Mouse (Mus musculus): Measurements from ENCODE around the gene Tmem178b. TPM values are rescaled to one million over a fixed set of nuclear protein-coding genes. Genes with fewer than 3 reads are reported as not detected.

Tmem178b gene
- polyA plus RNA-seq, 1 experiment from 2014 or later, result not detected

- H3K4me3 ChIP-seq (replicated peaks), result no peak overlapping the region
- ATAC-seq (ENCODE audit: low read depth) (no peak), DNase-seq (no peak)
- H3K36me3 ChIP-seq, result no peaks in the 10 kb centered on the region
- H3K4me1 ChIP-seq (replicated peaks), result no peaks in the 10 kb centered on the region
- H3K27me3 ChIP-seq, result no peaks in the 10 kb centered on the region
- H3K4me2 ChIP-seq, result no peak overlapping the region
- no peaks in the 10 kb centered on the region for H3K9me3 ChIP-seq (replicated peaks)
- no peak overlapping the region for H3K9ac ChIP-seq
- 43% methylated on average over 1 of the region's 1 CpGs for WGBS (ENCODE audit: insufficient replicate concordance)
- no peak overlapping the region for H3K27ac ChIP-seq
These were observed 190.8 kb downstream of the Tmem178b start for GRCm38 (mm10) chr6:40063899-40064298.

DNA sequence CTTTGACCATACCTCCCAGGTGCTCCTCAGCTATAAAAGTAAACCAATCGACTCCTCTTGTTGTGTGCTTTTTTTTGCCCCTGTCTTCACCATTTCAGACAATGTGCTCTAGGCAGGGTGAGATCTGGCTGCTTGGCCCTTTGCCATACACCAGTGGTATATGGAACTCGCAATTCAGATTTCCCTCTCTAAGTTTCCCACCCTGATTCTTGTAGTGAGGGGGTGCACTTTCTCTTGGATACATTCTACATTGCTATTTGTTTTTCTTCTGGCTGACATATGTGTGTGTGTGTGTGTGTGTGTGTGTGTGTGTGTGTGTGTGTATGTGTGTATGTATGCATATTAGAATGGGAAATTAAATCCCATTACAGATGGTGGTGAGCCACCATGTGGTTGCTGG, 191.3 kb downstream of the Tmem178b start:
- no peak overlapping the region for H3K4me3 ChIP-seq (replicated peaks)
- no peak overlapping the region for H3K27ac ChIP-seq
- H3K4me2 ChIP-seq, result no peak overlapping the region
- WGBS (ENCODE audit: insufficient replicate concordance), result 61% methylated on average over 2 of the region's 2 CpGs
- no peaks in the 10 kb centered on the region for H3K36me3 ChIP-seq
- H3K9me3 ChIP-seq (replicated peaks), result no peaks in the 10 kb centered on the region
- no peak overlapping the region for H3K9ac ChIP-seq
- ATAC-seq (ENCODE audit: low read depth) (no peak), DNase-seq (no peak)
- H3K4me1 ChIP-seq (replicated peaks), result no peaks in the 10 kb centered on the region
- no peaks in the 10 kb centered on the region for H3K27me3 ChIP-seq

DNA sequence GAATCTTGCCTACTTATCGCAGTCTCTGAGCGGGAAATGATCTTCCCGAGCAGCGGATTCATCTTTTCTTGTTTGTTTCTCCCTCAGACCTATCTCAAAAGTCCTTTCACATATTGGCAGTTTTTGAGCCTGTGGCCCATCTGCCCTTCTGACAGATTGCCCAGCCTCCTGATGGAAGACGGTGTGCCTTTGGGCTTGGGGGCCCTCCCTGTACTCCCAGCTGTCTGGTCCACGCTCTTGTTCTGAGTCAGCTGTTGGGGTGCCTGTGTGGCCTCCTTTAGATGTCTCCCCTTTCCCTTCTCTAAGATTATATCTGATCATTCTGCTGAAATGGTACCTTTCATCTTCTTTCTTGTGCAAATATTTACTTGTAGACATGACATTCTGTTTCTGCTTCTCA, 195.4 kb downstream of the Tmem178b start:
- Histone ChIP-seq H3K4me3 (replicated peaks) (no peak overlapping the region), H3K9me3 (replicated peaks) (no peaks in the 10 kb centered on the region), H3K4me2 (no peak overlapping the region), H3K4me1 (replicated peaks) (no peaks in the 10 kb centered on the region), H3K36me3 (no peaks in the 10 kb centered on the region), H3K27ac (no peak overlapping the region), H3K27me3 (no peaks in the 10 kb centered on the region), H3K9ac (no peak overlapping the region)
- 70% methylated on average over 6 of the region's 6 CpGs for WGBS (ENCODE audit: insufficient replicate concordance)
- no peak for DNase-seq
- no peak for ATAC-seq (ENCODE audit: low read depth)

GRCm38 (mm10) chr6:40071007-40071406, 197.9 kb downstream of the Tmem178b start:
- Histone ChIP-seq H3K4me2 (no peak overlapping the region), H3K9me3 (replicated peaks) (no peaks in the 10 kb centered on the region), H3K9ac (no peak overlapping the region), H3K36me3 (no peaks in the 10 kb centered on the region), H3K27me3 (no peaks in the 10 kb centered on the region), H3K27ac (no peak overlapping the region), H3K4me3 (replicated peaks) (no peak overlapping the region), H3K4me1 (replicated peaks) (no peaks in the 10 kb centered on the region)
- ATAC-seq (ENCODE audit: low read depth) (no peak), DNase-seq (no peak)
- 41% methylated on average over 3 of the region's 3 CpGs for WGBS (ENCODE audit: insufficient replicate concordance)

DNA sequence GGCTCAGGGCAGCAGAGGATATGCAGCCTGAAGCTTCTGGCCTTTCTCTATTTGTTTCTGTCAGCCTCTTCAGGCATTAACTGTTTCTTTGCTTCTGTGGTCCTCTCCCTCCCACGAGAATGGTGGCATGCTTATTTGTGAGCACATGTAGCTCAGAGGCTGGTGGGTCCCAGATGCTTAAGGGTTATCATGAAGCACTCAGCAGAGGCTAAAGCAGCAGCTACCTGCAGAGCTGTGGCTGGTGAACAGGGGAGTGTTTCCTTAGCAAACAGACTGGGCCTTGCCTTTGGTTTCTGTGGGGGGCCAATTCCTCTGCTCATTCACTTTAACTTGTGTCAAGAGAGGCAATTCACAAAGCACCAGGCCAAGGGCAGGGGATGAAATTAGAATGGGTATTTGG, 203.0 kb downstream of the Tmem178b start:
- no peak overlapping the region for H3K27ac ChIP-seq
- no peaks in the 10 kb centered on the region for H3K4me1 ChIP-seq (replicated peaks)
- no peaks in the 10 kb centered on the region for H3K36me3 ChIP-seq
- DNase-seq, result no peak
- ATAC-seq (ENCODE audit: low read depth), result no peak
- H3K4me2 ChIP-seq, result no peak overlapping the region
- no peaks in the 10 kb centered on the region for H3K9me3 ChIP-seq (replicated peaks)
- no peak overlapping the region for H3K4me3 ChIP-seq (replicated peaks)
- 17% methylated on average over 1 of the region's 1 CpGs for WGBS (ENCODE audit: insufficient replicate concordance)
- no peak overlapping the region for H3K9ac ChIP-seq
- no peaks in the 10 kb centered on the region for H3K27me3 ChIP-seq

DNA sequence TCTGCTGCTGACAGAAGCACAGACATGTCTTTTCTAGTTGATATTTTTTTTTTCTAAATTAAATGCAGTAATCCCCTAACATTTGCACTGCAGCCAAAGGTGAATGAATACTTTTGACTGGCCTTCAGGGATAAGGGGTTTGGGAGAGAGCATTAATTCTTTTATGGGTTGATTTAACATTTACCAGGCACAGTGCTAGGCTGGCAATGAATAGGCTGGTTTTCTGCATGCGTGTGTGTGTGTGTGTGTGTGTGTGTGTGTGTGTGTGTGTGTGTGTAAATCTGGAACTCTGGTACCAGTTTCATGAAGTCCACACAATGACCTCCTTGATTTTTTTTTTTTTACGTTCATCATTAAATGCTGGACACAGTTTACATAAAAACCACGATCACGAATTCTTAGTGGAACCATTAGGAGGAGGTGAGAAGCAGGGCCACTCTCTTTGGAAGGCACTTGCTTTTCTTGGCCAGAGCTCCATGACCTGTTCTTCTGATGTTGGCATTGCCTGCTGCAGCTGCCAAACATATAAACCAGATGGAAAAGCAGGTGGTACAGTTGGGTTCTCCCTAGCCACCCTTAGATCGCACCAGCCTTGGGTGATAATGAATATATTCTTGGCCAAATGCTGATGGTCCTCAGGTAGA, 203.7 kb downstream of the Tmem178b start:
- WGBS (ENCODE audit: insufficient replicate concordance), result 60% methylated on average over 5 of the region's 5 CpGs
- no peak overlapping the region for H3K9ac ChIP-seq
- no peak overlapping the region for H3K27ac ChIP-seq
- no peaks in the 10 kb centered on the region for H3K9me3 ChIP-seq (replicated peaks)
- no peak overlapping the region for H3K4me3 ChIP-seq (replicated peaks)
- no peak overlapping the region for H3K4me2 ChIP-seq
- ATAC-seq (ENCODE audit: low read depth) (no peak), DNase-seq (no peak)
- no peaks in the 10 kb centered on the region for H3K27me3 ChIP-seq
- no peaks in the 10 kb centered on the region for H3K36me3 ChIP-seq
- H3K4me1 ChIP-seq (replicated peaks), result no peaks in the 10 kb centered on the region

DNA sequence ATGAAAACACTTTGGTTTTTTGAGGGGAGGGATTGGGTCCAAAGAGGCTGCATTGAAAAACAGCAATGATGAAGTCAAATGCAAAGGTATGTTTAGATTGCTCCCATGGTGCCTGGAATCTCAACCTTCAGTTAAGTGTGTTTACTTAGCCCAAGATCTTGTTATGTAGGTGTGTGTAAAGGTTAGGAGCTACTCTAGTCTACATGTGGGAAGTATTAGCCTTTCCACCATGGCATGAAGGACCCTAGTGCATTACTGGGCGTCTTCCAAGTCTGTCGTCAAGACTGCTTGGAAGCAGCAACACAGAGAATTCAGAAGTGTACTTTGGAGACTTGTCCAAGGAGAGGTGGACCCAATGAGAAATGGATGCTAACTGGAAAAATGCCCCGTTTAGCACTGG, 205.3 kb downstream of the Tmem178b start:
- H3K9me3 ChIP-seq (replicated peaks), result no peaks in the 10 kb centered on the region
- H3K4me2 ChIP-seq, result no peak overlapping the region
- H3K27me3 ChIP-seq, result no peaks in the 10 kb centered on the region
- H3K27ac ChIP-seq, result no peak overlapping the region
- no peak overlapping the region for H3K9ac ChIP-seq
- H3K36me3 ChIP-seq, result no peaks in the 10 kb centered on the region
- H3K4me3 ChIP-seq (replicated peaks), result no peak overlapping the region
- ATAC-seq (ENCODE audit: low read depth), result no peak
- no peaks in the 10 kb centered on the region for H3K4me1 ChIP-seq (replicated peaks)
- DNase-seq, result no peak
- 66% methylated on average over 3 of the region's 3 CpGs for WGBS (ENCODE audit: insufficient replicate concordance)

DNA sequence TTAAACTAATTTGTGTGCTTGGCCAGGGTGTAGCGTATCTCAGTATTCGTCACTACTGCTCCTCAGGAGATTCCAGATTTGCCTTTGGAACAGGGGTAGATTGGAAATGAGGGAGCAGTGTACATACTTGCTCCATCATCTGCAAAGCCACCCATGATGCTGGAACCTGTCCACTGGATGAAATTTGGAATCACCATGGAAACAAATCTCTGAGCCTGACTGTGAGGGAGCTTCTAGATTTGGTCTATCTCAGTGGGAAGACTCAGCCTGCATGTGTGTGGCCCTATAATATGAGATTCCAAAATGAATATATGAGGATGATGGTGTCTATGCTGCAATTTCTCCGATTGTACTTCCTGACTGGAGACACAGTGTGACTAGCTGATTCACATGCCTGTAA, 210.7 kb downstream of the Tmem178b start:
- DNase-seq, result no peak
- H3K9ac ChIP-seq, result no peak overlapping the region
- H3K27me3 ChIP-seq, result no peaks in the 10 kb centered on the region
- H3K27ac ChIP-seq, result no peak overlapping the region
- no peak overlapping the region for H3K4me2 ChIP-seq
- no peaks in the 10 kb centered on the region for H3K36me3 ChIP-seq
- no peak for ATAC-seq (ENCODE audit: low read depth)
- H3K9me3 ChIP-seq (replicated peaks), result no peaks in the 10 kb centered on the region
- H3K4me1 ChIP-seq (replicated peaks), result no peaks in the 10 kb centered on the region
- 70% methylated on average over 3 of the region's 3 CpGs for WGBS (ENCODE audit: insufficient replicate concordance)
- no peak overlapping the region for H3K4me3 ChIP-seq (replicated peaks)

DNA sequence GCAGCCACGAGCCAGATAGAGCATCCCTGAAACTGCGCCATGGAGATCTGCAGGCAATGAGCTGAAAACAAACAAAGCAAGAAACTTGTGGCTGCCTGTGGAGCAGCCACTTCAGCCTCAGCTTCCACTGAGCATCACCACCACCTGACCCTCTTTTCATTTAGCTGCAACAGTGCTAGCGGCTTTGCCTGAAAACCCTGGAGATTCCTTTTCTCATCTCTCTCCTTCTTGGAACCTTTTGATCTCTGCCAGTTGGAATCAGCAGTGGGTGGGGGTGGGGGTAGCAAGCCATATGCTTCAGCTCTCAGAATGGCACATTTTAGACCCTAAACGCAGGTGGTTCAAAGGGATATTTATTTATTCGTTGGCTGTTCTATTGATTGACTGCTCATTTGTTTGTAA, 218.2 kb downstream of the Tmem178b start:
- Histone ChIP-seq H3K4me1 (replicated peaks) (no peaks in the 10 kb centered on the region), H3K9me3 (replicated peaks) (no peaks in the 10 kb centered on the region), H3K4me3 (replicated peaks) (no peak overlapping the region), H3K27me3 (no peaks in the 10 kb centered on the region), H3K4me2 (no peak overlapping the region), H3K27ac (no peak overlapping the region), H3K36me3 (no peaks in the 10 kb centered on the region), H3K9ac (no peak overlapping the region)
- 29% methylated on average over 5 of the region's 5 CpGs for WGBS (ENCODE audit: insufficient replicate concordance)
- ATAC-seq (ENCODE audit: low read depth) (no peak), DNase-seq (no peak)

DNA sequence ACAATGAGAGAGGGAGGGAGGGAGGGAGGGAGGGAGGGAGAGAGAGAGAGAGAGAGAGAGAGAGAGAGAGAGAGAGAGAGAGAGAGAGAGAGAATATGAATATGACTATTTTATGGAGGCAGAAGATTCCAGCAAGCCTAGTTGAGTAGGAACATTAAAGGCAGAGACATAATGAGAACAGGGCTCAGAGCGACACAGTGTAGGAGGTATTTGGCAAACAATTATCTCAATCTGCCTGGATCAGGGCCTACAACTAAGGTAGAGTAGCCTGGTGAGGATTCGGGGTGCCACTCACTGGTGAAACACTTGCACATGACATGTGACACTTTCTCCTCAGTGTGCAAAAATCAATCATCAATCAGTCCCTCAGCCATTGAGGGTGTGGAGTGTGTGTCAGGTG, 225.4 kb downstream of the Tmem178b start:
- H3K36me3 ChIP-seq, result no peaks in the 10 kb centered on the region
- H3K9ac ChIP-seq, result no peak overlapping the region
- no peaks in the 10 kb centered on the region for H3K9me3 ChIP-seq (replicated peaks)
- H3K4me1 ChIP-seq (replicated peaks), result no peaks in the 10 kb centered on the region
- H3K4me2 ChIP-seq, result no peak overlapping the region
- no peaks in the 10 kb centered on the region for H3K27me3 ChIP-seq
- 60% methylated on average over 2 of the region's 2 CpGs for WGBS (ENCODE audit: insufficient replicate concordance)
- ATAC-seq (ENCODE audit: low read depth) (no peak), DNase-seq (no peak)
- no peak overlapping the region for H3K27ac ChIP-seq
- no peak overlapping the region for H3K4me3 ChIP-seq (replicated peaks)

DNA sequence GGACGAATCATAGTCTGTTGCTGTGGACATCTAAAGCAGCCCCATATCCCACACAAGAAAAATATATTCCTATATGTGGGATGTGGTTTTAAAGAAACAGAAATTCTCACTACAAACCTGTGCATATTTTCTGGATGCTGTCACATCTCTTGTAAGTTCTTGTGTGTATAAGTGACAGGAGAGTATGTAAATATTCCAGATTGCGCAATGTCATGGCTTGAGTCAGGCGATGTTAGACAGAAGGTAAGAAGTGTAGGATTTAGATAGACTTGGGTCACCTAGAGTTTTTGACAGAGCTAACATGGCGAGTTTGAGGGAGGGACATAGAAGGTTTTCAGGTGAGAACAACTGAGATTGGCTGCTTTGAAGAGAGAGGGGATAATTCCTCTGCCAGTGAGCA, 228.7 kb downstream of the Tmem178b start:
- Histone ChIP-seq H3K27ac (no peak overlapping the region), H3K4me1 (replicated peaks) (no peaks in the 10 kb centered on the region), H3K9ac (no peak overlapping the region), H3K4me3 (replicated peaks) (no peak overlapping the region), H3K9me3 (replicated peaks) (no peaks in the 10 kb centered on the region), H3K27me3 (no peaks in the 10 kb centered on the region), H3K4me2 (no peak overlapping the region), H3K36me3 (no peaks in the 10 kb centered on the region)
- DNase-seq (no peak), ATAC-seq (ENCODE audit: low read depth) (no peak)
- 62% methylated on average over 4 of the region's 4 CpGs for WGBS (ENCODE audit: insufficient replicate concordance)

DNA sequence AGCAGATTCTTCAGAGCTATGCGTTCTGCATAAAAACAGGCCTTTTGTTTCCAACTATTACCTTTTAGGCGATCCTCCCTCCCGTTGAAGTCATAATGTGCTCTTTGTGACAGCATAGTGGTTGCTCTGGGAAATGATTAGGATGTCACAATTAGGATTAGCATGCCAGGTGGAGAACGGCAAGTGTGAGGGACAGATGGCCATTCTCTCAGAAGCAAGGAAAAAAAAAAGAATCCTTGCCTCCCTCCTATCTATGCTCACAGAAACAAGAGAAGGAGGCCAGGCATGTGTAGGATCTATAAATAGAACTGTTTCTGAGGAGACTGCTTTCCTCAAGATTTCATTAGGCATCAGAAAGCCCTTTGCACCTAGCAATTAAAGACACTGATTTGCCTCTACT, 229.8 kb downstream of the Tmem178b start:
- Histone ChIP-seq H3K27ac (no peak overlapping the region), H3K4me1 (replicated peaks) (no peaks in the 10 kb centered on the region), H3K36me3 (no peaks in the 10 kb centered on the region), H3K4me2 (no peak overlapping the region), H3K27me3 (no peaks in the 10 kb centered on the region), H3K9me3 (replicated peaks) (no peaks in the 10 kb centered on the region), H3K4me3 (replicated peaks) (no peak overlapping the region), H3K9ac (no peak overlapping the region)
- ATAC-seq (ENCODE audit: low read depth) (no peak), DNase-seq (no peak)
- 58% methylated on average over 4 of the region's 4 CpGs for WGBS (ENCODE audit: insufficient replicate concordance)

Measured in liver, embryonic 13.5 days (tissue).